Mouse (Mus musculus): ENCODE measurements around the gene Rgcc. TPM values are rescaled to one million over a fixed set of nuclear protein-coding genes. Genes with fewer than 3 reads are reported as not detected.
A peak's percentile ranks its signal among the peaks of the same experiment; 100 is the strongest.

Rgcc gene
- polyA plus RNA-seq, 1 experiment from 2014 or later, result 237 TPM

- peak; percentile 17 for ATAC-seq (ENCODE audit: low read depth)
- peak overlapping the region; percentile 65 for H3K4me3 ChIP-seq (ENCODE audit: low read depth, low read length)
Observed at GRCm38 (mm10) chr14:79295579-79295978, 5.9 kb downstream of the Rgcc start.

GRCm38 (mm10) chr14:79294950-79295349 is 6.5 kb downstream of the Rgcc start:
- Histone ChIP-seq H3K36me3 (ENCODE audit: control insufficient read depth, insufficient read depth) (peaks cover 32% of the 10 kb centered on the region), H3K4me3 (ENCODE audit: low read depth, low read length) (peak overlapping the region; percentile 65), H3K9me3 (replicated peaks; ENCODE audit: control insufficient read depth, low read length) (no peaks in the 10 kb centered on the region), H3K27me3 (ENCODE audit: control insufficient read depth, insufficient read depth, low read depth, low read length) (no peaks in the 10 kb centered on the region), H3K9ac (ENCODE audit: low read depth, low read length) (peak overlapping the region; percentile 69), H3K27ac (ENCODE audit: low read length) (peak overlapping the region; percentile 94), H3K4me2 (ENCODE audit: low read depth, low read length) (peak overlapping the region; percentile 85), H3K4me1 (ENCODE audit: control insufficient read depth, low read depth, low read length) (peaks cover 66% of the 10 kb centered on the region)
- 24% methylated on average over 5 of the region's 5 CpGs for WGBS (ENCODE audit: insufficient replicate concordance)
- peak; percentile 88 for ATAC-seq (ENCODE audit: low read depth)

More at GRCm38 (mm10) chr14:79295579-79295978, 5.9 kb downstream of the Rgcc start:
- H3K9me3 ChIP-seq (replicated peaks; ENCODE audit: control insufficient read depth, low read length), result no peaks in the 10 kb centered on the region
- peaks cover 26% of the 10 kb centered on the region for H3K36me3 ChIP-seq (ENCODE audit: control insufficient read depth, insufficient read depth)
- 49% methylated on average over 9 of the region's 9 CpGs for WGBS (ENCODE audit: insufficient replicate concordance)
- H3K4me2 ChIP-seq (ENCODE audit: low read depth, low read length), result peak overlapping the region; percentile 85
- no peaks in the 10 kb centered on the region for H3K27me3 ChIP-seq (ENCODE audit: control insufficient read depth, insufficient read depth, low read depth, low read length)
- H3K4me1 ChIP-seq (ENCODE audit: control insufficient read depth, low read depth, low read length), result peaks cover 61% of the 10 kb centered on the region
- peak overlapping the region; percentile 69 for H3K9ac ChIP-seq (ENCODE audit: low read depth, low read length)
- peak overlapping the region; percentile 94 for H3K27ac ChIP-seq (ENCODE audit: low read length)

- H3K9me3 ChIP-seq (replicated peaks; ENCODE audit: control insufficient read depth, low read length), result no peaks in the 10 kb centered on the region
- WGBS (ENCODE audit: insufficient replicate concordance), result 28% methylated on average over 8 of the region's 8 CpGs
- H3K27ac ChIP-seq (ENCODE audit: low read length), result peak overlapping the region; percentile 94
- H3K9ac ChIP-seq (ENCODE audit: low read depth, low read length), result peak overlapping the region; percentile 51
- ATAC-seq (ENCODE audit: low read depth), result peak; percentile 9
- peak overlapping the region; percentile 65 for H3K4me3 ChIP-seq (ENCODE audit: low read depth, low read length)
- peaks cover 67% of the 10 kb centered on the region for H3K4me1 ChIP-seq (ENCODE audit: control insufficient read depth, low read depth, low read length)
- H3K27me3 ChIP-seq (ENCODE audit: control insufficient read depth, insufficient read depth, low read depth, low read length), result no peaks in the 10 kb centered on the region
- H3K36me3 ChIP-seq (ENCODE audit: control insufficient read depth, insufficient read depth), result peaks cover 38% of the 10 kb centered on the region
- peak overlapping the region; percentile 85 for H3K4me2 ChIP-seq (ENCODE audit: low read depth, low read length)
Observed at GRCm38 (mm10) chr14:79294051-79294814, 7.2 kb downstream of the Rgcc start.

- 51% methylated on average over 10 of the region's 16 CpGs for WGBS (ENCODE audit: insufficient replicate concordance)
- no peak for ATAC-seq (ENCODE audit: low read depth)
- Histone ChIP-seq H3K27me3 (ENCODE audit: control insufficient read depth, insufficient read depth, low read depth, low read length) (no peaks in the 10 kb centered on the region), H3K4me2 (ENCODE audit: low read depth, low read length) (peak overlapping the region; percentile 85), H3K9ac (ENCODE audit: low read depth, low read length) (0 out of 2 replicates have a peak overlapping the region, but pooled peaks have one; percentile 18), H3K4me3 (ENCODE audit: low read depth, low read length) (peak overlapping the region; percentile 65), H3K4me1 (ENCODE audit: control insufficient read depth, low read depth, low read length) (peaks cover 65% of the 10 kb centered on the region), H3K27ac (ENCODE audit: low read length) (peak overlapping the region; percentile 94), H3K36me3 (ENCODE audit: control insufficient read depth, insufficient read depth) (peaks cover 46% of the 10 kb centered on the region), H3K9me3 (replicated peaks; ENCODE audit: control insufficient read depth, low read length) (no peaks in the 10 kb centered on the region)
Observed at GRCm38 (mm10) chr14:79293119-79293780, 8.2 kb downstream of the Rgcc start.

GRCm38 (mm10) chr14:79291629-79292028 is 9.8 kb downstream of the Rgcc start:
- Histone ChIP-seq H3K36me3 (ENCODE audit: control insufficient read depth, insufficient read depth) (peaks cover 52% of the 10 kb centered on the region), H3K4me2 (ENCODE audit: low read depth, low read length) (no peak overlapping the region), H3K9ac (ENCODE audit: low read depth, low read length) (no peak overlapping the region), H3K27ac (ENCODE audit: low read length) (peak overlapping the region; percentile 60), H3K27me3 (ENCODE audit: control insufficient read depth, insufficient read depth, low read depth, low read length) (no peaks in the 10 kb centered on the region), H3K4me3 (ENCODE audit: low read depth, low read length) (no peak overlapping the region), H3K9me3 (replicated peaks; ENCODE audit: control insufficient read depth, low read length) (no peaks in the 10 kb centered on the region), H3K4me1 (ENCODE audit: control insufficient read depth, low read depth, low read length) (peaks cover 56% of the 10 kb centered on the region)
- WGBS (ENCODE audit: insufficient replicate concordance), result 73% methylated on average over 4 of the region's 4 CpGs
- no peak for ATAC-seq (ENCODE audit: low read depth)

- no peaks in the 10 kb centered on the region for H3K27me3 ChIP-seq (ENCODE audit: control insufficient read depth, insufficient read depth, low read depth, low read length)
- peaks cover 53% of the 10 kb centered on the region for H3K4me1 ChIP-seq (ENCODE audit: control insufficient read depth, low read depth, low read length)
- H3K9ac ChIP-seq (ENCODE audit: low read depth, low read length), result no peak overlapping the region
- no peaks in the 10 kb centered on the region for H3K9me3 ChIP-seq (replicated peaks; ENCODE audit: control insufficient read depth, low read length)
- 55% methylated on average over 15 of the region's 15 CpGs for WGBS (ENCODE audit: insufficient replicate concordance)
- peak overlapping the region; percentile 56 for H3K27ac ChIP-seq (ENCODE audit: low read length)
- no peak for ATAC-seq (ENCODE audit: low read depth)
- H3K4me3 ChIP-seq (ENCODE audit: low read depth, low read length), result no peak overlapping the region
- no peak overlapping the region for H3K4me2 ChIP-seq (ENCODE audit: low read depth, low read length)
- peaks cover 52% of the 10 kb centered on the region for H3K36me3 ChIP-seq (ENCODE audit: control insufficient read depth, insufficient read depth)
Observed at GRCm38 (mm10) chr14:79290683-79291425, 10.6 kb downstream of the Rgcc start.

GRCm38 (mm10) chr14:79289909-79290308 is 11.5 kb downstream of the Rgcc start:
- H3K9me3 ChIP-seq (replicated peaks; ENCODE audit: control insufficient read depth, low read length), result no peaks in the 10 kb centered on the region
- peaks cover 46% of the 10 kb centered on the region for H3K4me1 ChIP-seq (ENCODE audit: control insufficient read depth, low read depth, low read length)
- H3K4me2 ChIP-seq (ENCODE audit: low read depth, low read length), result no peak overlapping the region
- 28% methylated on average over 9 of the region's 9 CpGs for WGBS (ENCODE audit: insufficient replicate concordance)
- H3K4me3 ChIP-seq (ENCODE audit: low read depth, low read length), result no peak overlapping the region
- no peak overlapping the region for H3K9ac ChIP-seq (ENCODE audit: low read depth, low read length)
- no peaks in the 10 kb centered on the region for H3K27me3 ChIP-seq (ENCODE audit: control insufficient read depth, insufficient read depth, low read depth, low read length)
- no peak for ATAC-seq (ENCODE audit: low read depth)
- H3K27ac ChIP-seq (ENCODE audit: low read length), result peak overlapping the region; percentile 56
- H3K36me3 ChIP-seq (ENCODE audit: control insufficient read depth, insufficient read depth), result peaks cover 52% of the 10 kb centered on the region

- WGBS (ENCODE audit: insufficient replicate concordance), result 56% methylated on average over 3 of the region's 3 CpGs
- Histone ChIP-seq H3K9me3 (replicated peaks; ENCODE audit: control insufficient read depth, low read length) (no peaks in the 10 kb centered on the region), H3K27ac (ENCODE audit: low read length) (no peak overlapping the region), H3K4me2 (ENCODE audit: low read depth, low read length) (no peak overlapping the region), H3K4me3 (ENCODE audit: low read depth, low read length) (no peak overlapping the region), H3K36me3 (ENCODE audit: control insufficient read depth, insufficient read depth) (peaks cover 50% of the 10 kb centered on the region), H3K27me3 (ENCODE audit: control insufficient read depth, insufficient read depth, low read depth, low read length) (no peaks in the 10 kb centered on the region), H3K9ac (ENCODE audit: low read depth, low read length) (no peak overlapping the region), H3K4me1 (ENCODE audit: control insufficient read depth, low read depth, low read length) (peaks cover 33% of the 10 kb centered on the region)
- ATAC-seq (ENCODE audit: low read depth), result no peak
Observed at GRCm38 (mm10) chr14:79288280-79288679, 13.2 kb downstream of the Rgcc start.
